Mouse (Mus musculus) testis, adult 2 months (tissue): ENCODE measurements around the gene Aldh8a1.

Experiments
- CTCF ChIP-seq: fragments of 200-500 bp; IDR thresholded peaks from 2 replicates; pipeline ENCODE4 v1.5.1; 2012; ENCODE audit warnings: low read depth, mild to moderate bottlenecking, inconsistent platforms, low read length, moderate library complexity; ENCODE audit not compliant: control insufficient read depth, insufficient read depth, insufficient replicate concordance
- POLR2A ChIP-seq: fragments of 200-500 bp; IDR thresholded peaks from 2 replicates; pipeline ENCODE4 v1.6.1; 2012; ENCODE audit warnings: low read depth, mild to moderate bottlenecking, inconsistent platforms, low read length, moderate library complexity; ENCODE audit not compliant: control insufficient read depth

- TF ChIP-seq CTCF = no peak
- no peak for TF ChIP-seq POLR2A
Observed at GRCm38 (mm10) chr10:21441690-21442089, 64.6 kb downstream of the Aldh8a1 start.
